29 mouse cellular contexts compared by ENCODE assay signal in genomic region chr11:8705156-8705555, GRCm38 (mm10). TPM values are rescaled to one million over a fixed set of nuclear protein-coding genes. Genes with fewer than 3 reads are reported as not detected.
DNase-seq lines count a peak whose midpoint lies in the region; ATAC-seq and TF ChIP-seq lines count a peak whose summit lies in the region.
"Had no signal": no experiment of that assay in that cellular context is flagged by ENCODE, and none has a peak within 500 bp of the region (broad histone marks: within the 10 kb centered on the region; RNA-seq: fewer than 3 reads in every experiment).

No protein-coding gene starts in this region.

- no peaks in the 10 kb centered on the region for H3K79me3 ChIP-seq in C2C12 (ENCODE audit: low read depth)

- no peak for TF ChIP-seq CTCF in C2C12 (IDR thresholded peaks at IDR 0.05; ENCODE audit: control insufficient read depth, insufficient read depth, insufficient read length)
- TF ChIP-seq CTCF in embryonic fibroblast, embryonic 13.5 days (IDR thresholded peaks at IDR 0.05; ENCODE audit: borderline replicate concordance, insufficient read depth, low read length), result no peak

- DNase-seq in 3T3-L1 (ENCODE audit: low read depth, low spot score), result peak; percentile 74
- no peak for DNase-seq in cerebellum, adult 9-11 months
- DNase-seq in kidney, adult 8-10 months, result no peak
- DNase-seq: adrenal gland, adult 2 months; adrenal gland, postnatal 14 days; cerebellum, adult 11 months; cerebellum, adult 2 months; cerebellum, postnatal 10 days; cerebellum, postnatal 36 days; embryo, embryonic 11 days; gastrocnemius, postnatal 10 days; gastrocnemius, postnatal 36 days; heart, adult 2 months; heart, postnatal 14 days; heart, postnatal 4 days had no signal

- no peaks in the 10 kb centered on the region for H3K36me3 ChIP-seq in C2C12 (ENCODE audit: control insufficient read depth, insufficient read depth)
- H3K36me3 ChIP-seq in liver, embryonic 12.5 days, result no peaks in the 10 kb centered on the region
- H3K36me3 ChIP-seq: embryonic facial prominence, embryonic 15.5 days; forebrain, embryonic 10.5 days; heart, embryonic 10.5 days; heart, embryonic 13.5 days had no signal

- no peak overlapping the region for H3ac ChIP-seq in C2C12 (ENCODE audit: control insufficient read depth, insufficient read length, low read depth)

- H3K27ac ChIP-seq in embryonic fibroblast, embryonic 13.5 days (ENCODE audit: insufficient read depth, low read length), result peak overlapping the region; percentile 91
- no peak overlapping the region for H3K27ac ChIP-seq in liver, embryonic 12.5 days
- H3K27ac ChIP-seq: forebrain, embryonic 10.5 days; forebrain, embryonic 13.5 days; heart, adult 2 months; heart, embryonic 10.5 days; heart, embryonic 13.5 days; hindbrain, embryonic 14.5 days; hindbrain, postnatal 0 days had no signal

- H3K79me2 ChIP-seq in C2C12 (ENCODE audit: control insufficient read depth, insufficient read depth), result no peaks in the 10 kb centered on the region

- peaks cover 13% of the 10 kb centered on the region for H3K4me1 ChIP-seq in embryonic fibroblast, embryonic 13.5 days (ENCODE audit: control insufficient read depth, insufficient read depth, low read length)
- peaks cover 12% of the 10 kb centered on the region; the same call in 1 of the 2 replicates for H3K4me1 ChIP-seq in liver, embryonic 12.5 days
- H3K4me1 ChIP-seq: forebrain, embryonic 13.5 days had no signal

- WGBS in liver, embryonic 12.5 days (ENCODE audit: insufficient replicate concordance), result 41% methylated on average over 1 of the region's 1 CpGs

- H3K9me3 ChIP-seq in liver, embryonic 12.5 days (replicated peaks), result no peaks in the 10 kb centered on the region
- H3K9me3 ChIP-seq: embryonic facial prominence, embryonic 15.5 days; forebrain, embryonic 10.5 days; forebrain, embryonic 13.5 days; heart, embryonic 10.5 days; heart, embryonic 13.5 days had no signal

- no peak overlapping the region for H3K9ac ChIP-seq in liver, embryonic 12.5 days
- H3K9ac ChIP-seq: embryonic facial prominence, embryonic 15.5 days; forebrain, embryonic 13.5 days; heart, embryonic 13.5 days; hindbrain, embryonic 14.5 days had no signal

- no peaks in the 10 kb centered on the region for H3K27me3 ChIP-seq in C2C12 (ENCODE audit: control insufficient read depth, insufficient read depth, insufficient read length)
- H3K27me3 ChIP-seq in liver, embryonic 12.5 days (replicated peaks), result no peaks in the 10 kb centered on the region
- H3K27me3 ChIP-seq: embryonic facial prominence, embryonic 15.5 days; forebrain, embryonic 13.5 days; heart, embryonic 13.5 days had no signal

- no peak for ATAC-seq in liver, embryonic 12.5 days
- ATAC-seq: forebrain, embryonic 13.5 days; forebrain, embryonic 16.5 days; hindbrain, postnatal 0 days; inflammation-experienced regulatory T-cells, adult 6 months; intestine, postnatal 0 days had no signal

- no peak overlapping the region for H3K4me2 ChIP-seq in liver, embryonic 12.5 days
- H3K4me2 ChIP-seq: embryonic facial prominence, embryonic 15.5 days; forebrain, embryonic 13.5 days; heart, embryonic 13.5 days; hindbrain, embryonic 14.5 days had no signal

- TF ChIP-seq POLR2A in embryonic fibroblast, embryonic 13.5 days (IDR thresholded peaks at IDR 0.05; ENCODE audit: low read depth, low read length), result no peak

- H3K4me3 ChIP-seq in C2C12 (ENCODE audit: insufficient read depth, poor library complexity, severe bottlenecking), result no peak overlapping the region
- no peak overlapping the region for H3K4me3 ChIP-seq in embryonic fibroblast, embryonic 13.5 days (ENCODE audit: insufficient read depth, low read length)
- no peak overlapping the region for H3K4me3 ChIP-seq in liver, embryonic 12.5 days
- H3K4me3 ChIP-seq: embryonic facial prominence, embryonic 15.5 days; erythroblast, embryonic 14.5 days; forebrain, embryonic 10.5 days; forebrain, embryonic 13.5 days; heart, adult 2 months; heart, embryonic 10.5 days; heart, embryonic 13.5 days had no signal

TF ChIP-seq in C2C12, 6 proteins besides CTCF, POLR2A, EP300 and RAD21:
- no peak for TF ChIP-seq MYOG (IDR thresholded peaks at IDR 0.05; ENCODE audit: control insufficient read depth, extremely low read depth, insufficient read length)
- peak; percentile 92 for TF ChIP-seq CEBPB (IDR thresholded peaks at IDR 0.05; ENCODE audit: low read depth)
- TF ChIP-seq USF1 (IDR thresholded peaks at IDR 0.05; ENCODE audit: low read depth), result no peak
- peak; percentile 97 for TF ChIP-seq FOSL1 (IDR thresholded peaks at IDR 0.05; ENCODE audit: insufficient read depth, low read length, poor library complexity, severe bottlenecking)
- no peak for TF ChIP-seq MAX (IDR thresholded peaks at IDR 0.05)
- no peak for TF ChIP-seq MYOD1 (IDR thresholded peaks at IDR 0.05; ENCODE audit: control insufficient read depth, insufficient read length, low read depth)

RNA-seq across cellular contexts. Expression of gene Tns3, which starts 40.8 kb away (rescaled TPM):
- 57.4 TPM for polyA plus RNA-seq in C2C12 (2012; fragmentation: generic; extraction: Trizol)
- 96.5 and 113 TPM in 2 replicates for polyA plus RNA-seq in embryonic fibroblast, embryonic 13.5 days (2011; ENCODE audit: insufficient read length, low read depth, missing spikeins)
- 6.7 and 7.3 TPM in 2 replicates for polyA plus RNA-seq in liver, embryonic 12.5 days (2016; fragmentation: Nextera tagmentation; extraction: Ambion mirVana)
